Mouse (Mus musculus) heart, embryonic 11.5 days (tissue): Measurements from ENCODE around the gene Mslnl. TPM values are rescaled to one million over a fixed set of nuclear protein-coding genes. Genes with fewer than 3 reads are reported as not detected.
A peak's percentile ranks its signal among the peaks of the same experiment; 100 is the strongest.

ENCODE experiments used
- ATAC-seq: fragments of 200-750 bp; cut with Nextera tagmentation; replicated peaks from 2 replicates; pipeline ENCODE4 v1.8.0; 2017; ENCODE audit warnings: moderate library complexity; ENCODE audit not compliant: insufficient number of reproducible peaks, low FRiP score, low TSS enrichment
- H3K27ac ChIP-seq: fragments of 300-500 bp; sonication (generic); 2 replicates; pipeline ENCODE4 v1.5.1; 2014; ENCODE audit warnings: mild to moderate bottlenecking, low read depth, low read length
- H3K27me3 ChIP-seq: fragments of 300-500 bp; sonication (generic); 2 replicates; pipeline ENCODE4 v1.6.1; 2014; ENCODE audit warnings: mild to moderate bottlenecking, low read length, mixed read lengths; ENCODE audit not compliant: control insufficient read depth, insufficient read depth
- H3K36me3 ChIP-seq: fragments of 300-500 bp; sonication (generic); 2 replicates; pipeline ENCODE4 v1.6.1; 2014; ENCODE audit warnings: mild to moderate bottlenecking, low read length, moderate library complexity, mixed read lengths; ENCODE audit not compliant: control insufficient read depth, insufficient read depth
- H3K4me1 ChIP-seq: fragments of 300-500 bp; sonication (generic); 2 replicates; pipeline ENCODE4 v1.6.1; 2014; ENCODE audit warnings: low read length; ENCODE audit not compliant: control insufficient read depth, insufficient read depth
- H3K4me2 ChIP-seq: fragments of 300-500 bp; sonication (generic); 2 replicates; pipeline ENCODE4 v1.6.1; 2014; ENCODE audit warnings: mild to moderate bottlenecking, moderate library complexity
- H3K4me3 ChIP-seq: fragments of 300-500 bp; sonication (generic); 2 replicates; pipeline ENCODE4 v1.5.1; 2014; ENCODE audit warnings: low read depth, low read length
- H3K9ac ChIP-seq: fragments of 300-500 bp; sonication (generic); 2 replicates; pipeline ENCODE4 v1.6.1; 2014; ENCODE audit warnings: mild to moderate bottlenecking, low read depth, low read length, moderate library complexity
- H3K9me3 ChIP-seq: fragments of 300-500 bp; sonication (generic); replicated peaks from 2 replicates; pipeline ENCODE4 v1.6.1; 2016; ENCODE audit warnings: low read length; ENCODE audit not compliant: control insufficient read depth
- WGBS: fragments of 180-500 bp; shearing (Covaris S2); extraction: QIAGEN DNeasy Blood & Tissue Kit; methylation state at CpG from one replicate; pipeline ENCODE4 v1.1.7; 2014; ENCODE audit not compliant: insufficient replicate concordance; 5-methylcytosine and 5-hydroxymethylcytosine counted together
- polyA plus RNA-seq: library from polyadenylated mRNA; unstranded; fragments of >200 nt; fragmentation: Nextera tagmentation; extraction: Ambion mirVana; gene quantifications from 2 replicates; pipeline ENCODE4 v1.2.1, GENCODE M21; 2014

Mslnl gene
- polyA plus RNA-seq, 1 experiment from 2014 or later: not detected

DNA sequence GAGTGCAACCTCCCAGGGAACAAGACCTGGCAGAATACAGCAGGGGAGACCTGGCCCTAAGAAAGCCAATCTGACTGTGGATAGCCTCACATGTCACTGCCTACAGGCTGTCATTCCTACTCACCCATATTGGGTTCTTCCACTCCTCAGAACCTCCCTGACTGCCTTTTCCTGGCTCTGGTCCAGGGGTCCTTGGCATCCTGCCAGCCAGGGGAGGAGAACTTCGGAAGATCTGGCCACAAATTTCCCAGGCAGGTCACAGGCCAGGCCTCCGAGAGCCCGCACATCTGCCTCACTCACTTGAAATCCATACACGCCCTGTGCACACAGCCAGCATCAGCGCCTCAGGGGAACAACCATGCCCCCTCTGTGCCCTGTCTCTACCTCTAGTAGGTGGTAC lies 15.6 kb downstream of the Mslnl start:
- no peak overlapping the region for H3K4me2 ChIP-seq
- no peak for ATAC-seq
- H3K4me1 ChIP-seq: peaks cover 10% of the 10 kb centered on the region
- no peaks in the 10 kb centered on the region for H3K27me3 ChIP-seq
- H3K9ac ChIP-seq: 0 out of 2 replicates have a peak overlapping the region, but pooled peaks have one; percentile 24
- no peaks in the 10 kb centered on the region for H3K36me3 ChIP-seq
- 53% methylated on average over 5 of the region's 5 CpGs for WGBS
- H3K27ac ChIP-seq: no peak overlapping the region
- no peaks in the 10 kb centered on the region for H3K9me3 ChIP-seq
- no peak overlapping the region for H3K4me3 ChIP-seq

DNA sequence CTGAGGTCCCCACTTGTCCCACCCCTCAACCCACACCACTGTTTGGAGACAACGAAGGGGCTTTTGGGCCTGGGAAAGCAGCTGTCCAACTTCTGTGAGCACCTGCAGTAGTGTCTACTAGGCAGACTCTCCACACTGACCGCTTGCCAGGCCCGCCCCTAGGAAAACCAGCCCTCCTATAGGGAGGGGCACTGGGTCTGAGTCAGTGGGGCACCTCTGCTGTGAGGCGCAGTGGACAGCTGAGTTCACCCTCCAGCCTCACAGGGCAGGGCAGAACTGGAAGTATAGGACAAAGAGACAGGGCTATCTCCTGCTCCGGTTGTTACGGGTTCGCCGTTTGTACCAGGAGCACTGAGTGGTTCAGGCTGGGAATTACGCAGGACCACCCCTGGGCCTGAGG lies 18.4 kb downstream of the Mslnl start, which contains the start of gene Msln:
Msln (minus strand) TSS at position 138 of the 400 bp plus-strand sequence.
- H3K4me2 ChIP-seq: no peak within 1 kb of the TSS
- H3K4me3 ChIP-seq: no peak within 1 kb of the TSS
- 83% methylated on average over 9 of the region's 9 CpGs for WGBS
- no peak for ATAC-seq
- H3K27me3 ChIP-seq: no peaks in the 10 kb centered on the region
- H3K27ac ChIP-seq: no peak within 1 kb of the TSS
- peaks cover 10% of the 10 kb centered on the region for H3K4me1 ChIP-seq
- H3K9me3 ChIP-seq: no peaks in the 10 kb centered on the region
- no peaks in the 10 kb centered on the region for H3K36me3 ChIP-seq
- no peak within 1 kb of the TSS for H3K9ac ChIP-seq

DNA sequence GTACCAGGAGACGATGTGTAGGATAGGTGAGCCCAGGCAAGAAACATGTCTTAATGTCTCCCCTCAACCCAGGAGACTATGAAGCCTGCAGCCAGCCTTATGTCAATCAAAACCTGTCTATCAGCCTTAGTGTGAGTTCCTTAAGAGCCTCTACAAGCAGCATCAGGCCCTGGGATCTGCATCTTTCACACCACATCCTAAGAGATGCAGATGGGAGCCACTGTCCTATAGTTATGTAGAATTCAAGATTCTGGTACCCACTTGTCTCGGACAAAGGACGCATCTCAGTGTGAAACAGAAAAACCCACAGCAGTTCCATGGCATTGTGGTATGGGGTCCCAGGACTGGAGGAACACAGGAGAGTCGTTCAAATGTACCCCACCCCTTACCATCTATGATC lies 19.2 kb downstream of the Mslnl start:
- no peak overlapping the region for H3K4me3 ChIP-seq
- peaks cover 10% of the 10 kb centered on the region for H3K4me1 ChIP-seq
- no peaks in the 10 kb centered on the region for H3K36me3 ChIP-seq
- H3K9ac ChIP-seq: no peak overlapping the region
- H3K9me3 ChIP-seq: no peaks in the 10 kb centered on the region
- no peak overlapping the region for H3K4me2 ChIP-seq
- ATAC-seq: no peak
- 76% methylated on average over 4 of the region's 4 CpGs for WGBS
- H3K27ac ChIP-seq: no peak overlapping the region
- no peaks in the 10 kb centered on the region for H3K27me3 ChIP-seq

DNA sequence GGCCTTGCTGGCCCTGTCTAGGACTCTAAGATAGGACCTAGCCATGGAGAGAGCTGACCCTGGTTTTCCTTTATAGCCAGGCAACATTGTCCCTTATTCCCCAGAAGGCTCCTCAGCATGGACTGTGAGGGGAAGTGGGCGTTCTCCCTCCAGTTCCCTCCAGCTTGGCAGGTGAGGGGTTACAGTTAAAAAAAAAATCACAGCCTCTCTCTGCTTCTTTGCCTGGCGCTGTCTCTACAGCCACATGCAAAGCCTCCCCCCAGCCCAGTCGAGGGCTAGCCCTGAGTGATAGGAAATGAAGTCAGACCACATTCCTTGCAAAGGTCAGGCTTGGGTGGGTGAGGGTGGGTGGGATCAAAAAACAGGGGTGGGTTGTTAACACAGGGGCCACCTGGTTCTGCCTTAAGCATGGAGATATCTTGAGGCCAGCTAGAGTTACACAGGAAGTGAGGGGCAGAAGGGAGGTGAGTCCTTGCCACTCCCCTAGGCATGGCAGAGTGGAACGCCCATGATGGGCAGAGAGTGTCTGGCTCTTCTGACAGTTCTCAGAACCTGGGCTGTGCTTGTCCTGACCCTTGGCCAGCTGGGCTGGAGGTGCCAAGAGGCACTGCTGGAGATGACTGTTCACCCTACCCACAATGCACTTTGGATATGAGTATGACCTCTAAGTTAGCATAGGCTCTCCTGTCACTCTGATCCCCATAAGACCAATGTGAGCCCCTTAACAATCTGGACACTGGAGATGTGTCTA lies 20.0 kb downstream of the Mslnl start:
- no peak overlapping the region for H3K4me2 ChIP-seq
- no peak overlapping the region for H3K27ac ChIP-seq
- peaks cover 10% of the 10 kb centered on the region for H3K4me1 ChIP-seq
- H3K9ac ChIP-seq: no peak overlapping the region
- no peak overlapping the region for H3K4me3 ChIP-seq
- no peaks in the 10 kb centered on the region for H3K9me3 ChIP-seq
- ATAC-seq: 0 out of 2 replicates have a peak, but pooled peaks have one; percentile 27
- H3K36me3 ChIP-seq: no peaks in the 10 kb centered on the region
- 28% methylated on average over 4 of the region's 4 CpGs for WGBS
- H3K27me3 ChIP-seq: no peaks in the 10 kb centered on the region

DNA sequence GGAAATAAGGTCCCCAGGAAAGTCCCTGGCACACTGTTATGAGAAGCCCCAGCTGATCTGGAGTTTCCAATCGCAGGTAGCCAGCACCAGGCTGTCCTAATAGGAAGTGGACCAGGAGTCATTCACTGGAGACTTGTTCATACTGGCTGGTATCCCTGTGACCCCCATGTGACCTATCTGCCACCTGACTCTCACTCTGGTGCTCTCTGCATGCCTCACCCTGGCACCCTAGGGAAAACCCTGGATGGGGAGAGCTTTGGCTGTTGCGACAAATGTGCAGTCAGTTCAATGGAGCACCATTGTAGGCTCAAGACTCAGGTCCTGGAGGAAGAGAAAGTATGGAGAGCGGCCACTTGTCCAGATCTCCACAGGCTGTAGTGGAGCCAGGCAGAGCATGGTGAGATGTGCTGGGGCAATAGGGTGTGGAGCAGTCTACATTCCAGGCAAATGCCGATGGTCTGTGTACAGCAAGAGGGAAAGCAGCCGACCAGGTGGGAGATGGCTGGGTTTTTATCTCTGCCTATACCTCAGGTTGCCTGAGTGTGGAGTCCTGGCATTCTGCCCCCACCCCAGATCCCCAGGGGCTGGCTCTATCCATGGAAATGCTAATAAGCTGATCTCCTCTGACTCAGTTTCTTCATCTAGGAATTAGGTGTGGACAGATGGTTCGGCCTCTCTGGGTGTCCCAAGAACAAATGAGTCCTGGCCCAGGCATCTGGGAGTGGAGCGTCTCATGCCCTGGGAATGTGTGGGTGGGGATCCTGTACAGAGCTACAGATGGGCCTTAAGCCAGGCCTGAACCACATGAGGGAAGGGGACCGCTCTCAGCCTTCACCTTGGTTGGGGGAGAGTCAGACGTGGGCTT lies 20.8 kb downstream of the Mslnl start:
- WGBS: 61% methylated on average over 9 of the region's 9 CpGs
- ATAC-seq: no peak; the same call in 1 of the 2 replicates
- no peaks in the 10 kb centered on the region for H3K9me3 ChIP-seq

DNA sequence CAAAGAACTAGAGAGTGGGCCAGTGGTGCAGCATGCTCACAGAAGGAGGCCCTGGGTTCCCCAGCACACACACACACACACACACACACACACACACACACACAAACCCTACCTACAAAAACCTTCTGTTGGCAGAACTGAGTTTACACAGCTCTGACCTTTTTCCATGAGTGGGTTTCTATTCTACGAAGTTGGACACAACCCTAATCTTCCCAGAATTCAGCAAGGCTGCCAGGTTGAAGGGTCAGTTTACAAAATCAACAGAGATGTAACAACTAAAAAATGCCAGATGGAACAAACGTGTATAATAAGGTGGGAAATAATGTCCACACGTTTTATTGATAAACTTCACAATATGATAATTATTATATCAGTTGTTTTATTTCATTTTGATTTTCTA lies 21.8 kb downstream of the Mslnl start:
- Histone ChIP-seq H3K4me2 (no peak overlapping the region), H3K9me3 (no peaks in the 10 kb centered on the region), H3K36me3 (no peaks in the 10 kb centered on the region), H3K4me1 (peaks cover 4% of the 10 kb centered on the region; the same call in 1 of the 2 replicates), H3K9ac (no peak overlapping the region), H3K4me3 (no peak overlapping the region), H3K27me3 (no peaks in the 10 kb centered on the region), H3K27ac (no peak overlapping the region)
- no peak for ATAC-seq
- 57% methylated on average over 3 of the region's 3 CpGs for WGBS

More for the DNA sequence above, 20.8 kb downstream of the Mslnl start:
- Histone ChIP-seq H3K27me3 (no peaks in the 10 kb centered on the region), H3K9ac (no peak overlapping the region), H3K27ac (no peak overlapping the region), H3K4me3 (no peak overlapping the region), H3K4me2 (no peak overlapping the region), H3K36me3 (no peaks in the 10 kb centered on the region), H3K4me1 (peaks cover 5% of the 10 kb centered on the region)

DNA sequence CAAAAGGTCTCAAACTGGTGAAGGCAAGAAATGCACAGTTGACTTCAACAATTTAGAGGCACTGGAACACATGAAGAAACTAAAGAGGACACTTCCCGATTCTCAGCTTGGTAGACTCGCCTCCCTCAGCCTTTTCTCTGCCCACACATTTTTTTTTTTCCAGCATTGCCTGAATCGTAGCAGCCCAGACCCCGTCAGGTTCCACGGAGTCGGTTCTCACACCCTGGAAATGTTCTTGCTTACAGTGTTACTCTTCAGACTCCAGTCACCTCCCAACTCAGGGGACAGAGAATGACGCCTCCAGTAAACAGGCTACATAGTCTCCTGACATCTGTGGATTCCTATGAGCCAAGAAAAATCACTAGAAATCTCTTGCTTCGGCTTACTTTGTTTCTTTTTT lies 24.3 kb downstream of the Mslnl start:
- peaks cover 4% of the 10 kb centered on the region; the same call in 1 of the 2 replicates for H3K4me1 ChIP-seq
- H3K9ac ChIP-seq: no peak overlapping the region
- 64% methylated on average over 8 of the region's 8 CpGs for WGBS
- ATAC-seq: no peak
- H3K27me3 ChIP-seq: no peaks in the 10 kb centered on the region
- H3K4me2 ChIP-seq: no peak overlapping the region
- H3K4me3 ChIP-seq: no peak overlapping the region
- no peaks in the 10 kb centered on the region for H3K36me3 ChIP-seq
- H3K9me3 ChIP-seq: no peaks in the 10 kb centered on the region
- H3K27ac ChIP-seq: no peak overlapping the region

DNA sequence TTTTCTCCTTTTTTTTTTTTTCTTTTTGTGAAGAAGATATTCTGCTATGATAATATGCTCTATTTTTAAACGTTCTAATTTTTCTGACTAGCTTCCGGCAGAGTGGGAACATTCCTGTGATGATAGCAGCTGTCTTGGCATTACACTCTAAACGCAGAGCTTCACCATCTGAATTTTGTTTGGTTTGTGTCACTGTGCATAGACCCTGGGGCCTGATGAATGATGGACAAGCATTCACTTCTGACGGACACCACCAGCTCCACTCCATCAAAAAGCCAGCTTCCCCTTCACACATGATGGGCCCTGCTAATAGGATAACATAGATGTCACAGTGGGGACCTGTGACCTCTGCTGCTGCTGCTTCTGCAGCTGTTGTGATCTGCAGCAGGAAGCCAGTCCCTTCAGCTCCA lies 25.7 kb downstream of the Mslnl start:
- WGBS: 43% methylated on average over 4 of the region's 4 CpGs
- Histone ChIP-seq H3K4me2 (no peak overlapping the region), H3K27me3 (peaks cover 2% of the 10 kb centered on the region; the same call in 1 of the 2 replicates), H3K9ac (no peak overlapping the region), H3K27ac (no peak overlapping the region), H3K4me1 (no peaks in the 10 kb centered on the region), H3K36me3 (no peaks in the 10 kb centered on the region), H3K4me3 (no peak overlapping the region), H3K9me3 (no peaks in the 10 kb centered on the region)
- ATAC-seq: no peak
